Mouse (Mus musculus) natural killer cell, adult 2 months (primary cell): ENCODE results near the gene Vsx1.

Experiments used
- DNase-seq, 2 experiments: peaks; one replicate each; pipeline ENCODE4 v3.0.0; 2022; ENCODE audit warnings: low spot score in 2 of 2

The Vsx1 gene

DNA sequence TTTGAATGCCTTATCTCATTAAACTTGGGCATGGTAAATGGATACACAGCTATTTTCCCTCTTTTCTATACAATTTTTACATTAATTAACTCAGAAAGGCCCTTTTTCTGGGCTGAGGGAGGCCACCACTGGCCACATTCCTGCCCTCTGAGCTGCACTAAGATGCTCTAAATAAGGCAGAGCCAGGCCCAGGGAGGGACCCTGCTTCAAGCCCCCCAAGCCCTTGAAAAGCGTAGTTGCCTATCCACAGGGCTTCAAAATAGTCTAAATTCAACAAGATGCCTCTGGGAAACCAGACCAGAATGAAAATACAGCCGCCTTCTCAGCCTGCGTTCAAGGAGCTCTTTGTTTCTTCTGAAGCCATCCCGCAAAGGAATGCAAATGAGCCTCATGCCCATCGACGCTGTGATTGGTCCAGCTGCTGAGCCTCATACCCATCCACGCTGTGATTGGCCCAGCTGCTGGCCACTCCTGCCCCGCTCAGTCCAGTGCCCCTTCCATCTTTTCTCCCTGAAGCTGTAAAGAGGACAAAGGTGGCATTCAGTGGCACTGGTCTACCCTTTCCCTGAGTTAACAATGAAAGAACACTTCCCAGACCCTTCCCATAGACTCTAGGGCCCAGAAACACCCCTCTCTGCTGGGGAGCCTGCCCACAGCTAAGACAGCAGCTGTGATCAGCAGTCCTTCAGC is 45.3 kb downstream of the Vsx1 start:
- DNase-seq: no peak

DNA sequence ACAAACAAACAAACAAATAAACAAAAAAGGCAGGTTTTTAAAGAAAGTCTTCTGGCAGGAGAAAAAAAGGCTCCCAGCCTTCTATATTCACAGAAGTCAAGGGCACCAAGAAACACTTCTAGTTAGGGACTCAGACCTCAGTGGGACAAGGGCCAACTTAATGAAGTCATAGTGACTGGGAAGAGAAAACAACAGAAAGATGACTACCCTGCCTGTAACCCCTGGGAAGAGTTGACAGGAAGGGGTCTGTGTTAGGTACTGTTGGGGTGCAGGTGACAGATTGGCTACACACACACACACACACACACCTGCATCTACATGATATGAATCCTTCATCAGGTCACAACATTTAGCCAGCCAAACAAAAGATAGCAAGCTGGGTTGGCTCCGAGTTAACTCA is 46.0 kb downstream of the Vsx1 start:
- DNase-seq: no peak

DNA sequence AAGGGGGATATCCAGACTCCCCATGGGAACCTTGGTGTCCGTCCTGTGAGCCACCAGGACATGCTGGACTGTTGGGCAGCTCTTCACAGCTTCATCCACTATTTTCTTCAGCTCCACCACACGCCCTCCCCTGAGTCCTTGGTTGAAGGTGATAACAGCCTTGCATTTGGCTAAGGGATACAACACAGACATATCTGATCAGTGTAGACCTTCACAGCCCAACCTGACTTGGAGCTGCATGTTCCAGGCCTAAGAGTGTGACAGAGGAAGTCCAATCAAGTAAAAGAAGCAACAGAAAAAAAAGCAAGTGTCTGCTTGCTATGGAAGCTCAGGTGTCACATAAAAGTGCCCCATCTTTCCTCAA is 50.8 kb downstream of the Vsx1 start:
- DNase-seq: no peak

DNA sequence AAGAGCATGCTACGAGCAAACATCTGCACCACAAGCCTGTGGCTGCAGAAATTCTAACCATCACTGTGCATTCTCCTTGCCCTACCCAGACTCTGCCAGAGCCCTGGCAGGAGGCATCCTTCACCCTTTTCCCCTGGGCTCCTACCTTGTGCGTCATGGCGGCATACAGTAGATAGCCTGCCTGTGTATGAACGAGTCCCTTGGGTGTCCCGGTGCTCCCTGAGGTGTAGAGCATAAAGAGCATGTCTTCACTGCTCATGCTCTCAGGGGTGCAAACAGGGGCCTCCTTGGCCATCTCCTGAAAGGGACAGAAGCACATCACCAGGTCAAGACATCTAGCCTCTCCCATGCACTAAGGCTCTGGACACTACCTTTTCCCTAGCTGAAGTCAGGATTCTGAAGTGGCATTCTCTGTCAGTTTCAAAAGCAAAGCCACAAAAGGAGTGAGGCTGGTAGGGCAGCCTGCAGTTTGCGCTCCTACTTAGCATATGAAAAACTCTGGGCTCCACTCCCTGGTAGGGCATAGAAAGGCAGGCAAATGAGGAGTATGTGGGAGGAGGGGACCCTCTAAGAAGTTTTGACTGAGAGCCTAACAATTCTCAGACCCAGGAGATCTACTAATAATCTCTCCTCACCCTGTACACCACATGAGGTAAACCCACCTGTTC is 51.3 kb downstream of the Vsx1 start:
- no peak for DNase-seq

DNA sequence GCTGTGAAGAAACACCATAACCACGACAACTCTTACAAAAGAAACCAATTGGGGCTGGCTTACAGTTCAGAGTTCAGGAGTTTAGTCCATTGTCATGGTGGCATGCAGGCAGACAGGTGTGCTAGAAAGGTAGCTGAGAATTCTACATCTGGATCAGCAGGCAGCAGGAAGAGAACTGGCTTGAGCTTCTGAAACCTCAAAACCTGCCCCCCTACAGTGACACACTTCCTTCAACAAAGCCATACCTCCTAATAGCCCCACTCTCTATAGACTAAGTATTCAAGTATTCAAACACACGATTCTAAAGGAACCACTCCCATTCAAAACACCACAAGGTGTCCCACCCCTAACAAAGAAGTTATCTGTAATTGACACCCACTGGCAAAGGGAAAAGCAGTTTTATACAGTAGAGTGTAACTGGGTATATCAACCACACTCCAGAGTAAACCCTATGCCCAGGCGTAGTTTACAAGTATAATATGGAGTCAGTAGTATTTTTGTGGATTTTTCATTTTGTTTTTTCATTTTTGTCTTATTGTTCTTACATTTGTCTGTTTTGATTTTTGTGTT is 53.2 kb downstream of the Vsx1 start:
- no peak for DNase-seq
